Mouse (Mus musculus): Measurements from ENCODE around the gene Tjp1. TPM values are rescaled to one million over a fixed set of nuclear protein-coding genes. Genes with fewer than 3 reads are reported as not detected.

The Tjp1 gene
- polyA plus RNA-seq, 1 experiment from 2014 or later, result 22.3 TPM

DNA sequence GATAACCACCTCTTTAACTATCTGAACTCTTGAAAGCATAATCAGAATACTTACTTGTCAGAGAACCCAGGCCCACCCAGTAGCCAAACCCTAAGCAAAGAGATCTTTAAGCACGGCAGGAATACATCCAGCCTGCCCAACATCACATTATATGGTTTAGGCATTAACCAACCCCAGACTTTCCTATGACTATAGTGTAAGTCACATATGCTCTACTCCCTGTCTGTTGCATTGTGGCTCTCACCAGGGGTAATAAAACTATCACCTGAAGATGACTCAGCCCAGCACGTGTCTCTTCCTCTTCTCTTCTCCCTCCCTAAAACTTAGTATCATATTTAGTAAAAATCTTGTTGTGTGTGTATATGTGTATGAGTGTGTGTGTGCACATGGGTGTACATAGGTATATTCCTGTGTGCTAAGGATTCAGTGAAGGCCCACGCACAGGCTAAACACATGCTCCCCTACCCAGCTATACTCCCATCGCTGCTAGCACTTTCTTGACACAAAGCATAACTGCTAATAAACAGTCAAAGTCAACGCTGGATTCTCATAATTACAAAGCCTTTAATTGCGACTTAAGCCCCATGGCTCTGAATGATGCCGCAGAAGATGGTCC, 139.9 kb downstream of the Tjp1 start:
- no peak overlapping the region for H3K27ac ChIP-seq (replicated peaks; ENCODE audit: low read depth, low read length)
- ATAC-seq (ENCODE audit: low read depth) (no peak), DNase-seq (ENCODE audit: low spot score) (no peak)
- no peaks in the 10 kb centered on the region for H3K27me3 ChIP-seq (replicated peaks; ENCODE audit: control insufficient read depth, insufficient read depth, low read length)
- no peaks in the 10 kb centered on the region for H3K9me3 ChIP-seq (ENCODE audit: control insufficient read depth, low read length)
- no peak overlapping the region for H3K4me2 ChIP-seq (ENCODE audit: low read depth, low read length)
- WGBS, result 76% methylated on average over 7 of the region's 7 CpGs
- no peaks in the 10 kb centered on the region for H3K36me3 ChIP-seq (ENCODE audit: control insufficient read depth, insufficient read depth, low read length)
- H3K4me3 ChIP-seq (ENCODE audit: low read depth, low read length), result no peak overlapping the region
- H3K9ac ChIP-seq (ENCODE audit: low read depth, low read length), result no peak overlapping the region
- H3K4me1 ChIP-seq (ENCODE audit: control insufficient read depth, insufficient read depth, low read length), result no peaks in the 10 kb centered on the region

DNA sequence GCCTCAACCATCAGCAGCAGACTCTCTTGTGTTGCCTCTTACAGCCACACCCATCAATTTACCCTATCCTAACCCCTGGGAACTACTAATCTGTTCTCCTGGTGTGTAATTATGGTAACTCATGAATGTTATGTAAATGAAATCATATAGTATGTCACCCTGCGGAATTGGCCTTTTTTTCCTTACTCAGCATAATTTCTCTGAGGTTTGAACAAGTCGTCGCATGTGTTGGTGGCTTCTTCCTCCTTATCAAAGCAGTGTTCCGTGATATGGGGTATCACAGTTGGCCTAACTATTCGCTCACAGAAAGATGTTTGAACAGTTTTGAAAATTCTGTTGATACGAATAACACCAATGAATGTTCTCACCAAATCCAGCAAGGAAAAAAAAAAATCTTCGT, 142.8 kb downstream of the Tjp1 start:
- no peak overlapping the region for H3K27ac ChIP-seq (replicated peaks; ENCODE audit: low read depth, low read length)
- DNase-seq (ENCODE audit: low spot score) (peak; percentile 43), ATAC-seq (ENCODE audit: low read depth) (no peak)
- H3K4me2 ChIP-seq (ENCODE audit: low read depth, low read length), result no peak overlapping the region
- 86% methylated on average over 7 of the region's 7 CpGs for WGBS
- peaks cover 6% of the 10 kb centered on the region; the same call in 1 of the 2 replicates for H3K4me1 ChIP-seq (ENCODE audit: control insufficient read depth, insufficient read depth, low read length)
- no peak overlapping the region for H3K9ac ChIP-seq (ENCODE audit: low read depth, low read length)
- no peak overlapping the region for H3K4me3 ChIP-seq (ENCODE audit: low read depth, low read length)
- H3K27me3 ChIP-seq (replicated peaks; ENCODE audit: control insufficient read depth, insufficient read depth, low read length), result no peaks in the 10 kb centered on the region
- no peaks in the 10 kb centered on the region for H3K36me3 ChIP-seq (ENCODE audit: control insufficient read depth, insufficient read depth, low read length)
- H3K9me3 ChIP-seq (ENCODE audit: control insufficient read depth, low read length), result no peaks in the 10 kb centered on the region

DNA sequence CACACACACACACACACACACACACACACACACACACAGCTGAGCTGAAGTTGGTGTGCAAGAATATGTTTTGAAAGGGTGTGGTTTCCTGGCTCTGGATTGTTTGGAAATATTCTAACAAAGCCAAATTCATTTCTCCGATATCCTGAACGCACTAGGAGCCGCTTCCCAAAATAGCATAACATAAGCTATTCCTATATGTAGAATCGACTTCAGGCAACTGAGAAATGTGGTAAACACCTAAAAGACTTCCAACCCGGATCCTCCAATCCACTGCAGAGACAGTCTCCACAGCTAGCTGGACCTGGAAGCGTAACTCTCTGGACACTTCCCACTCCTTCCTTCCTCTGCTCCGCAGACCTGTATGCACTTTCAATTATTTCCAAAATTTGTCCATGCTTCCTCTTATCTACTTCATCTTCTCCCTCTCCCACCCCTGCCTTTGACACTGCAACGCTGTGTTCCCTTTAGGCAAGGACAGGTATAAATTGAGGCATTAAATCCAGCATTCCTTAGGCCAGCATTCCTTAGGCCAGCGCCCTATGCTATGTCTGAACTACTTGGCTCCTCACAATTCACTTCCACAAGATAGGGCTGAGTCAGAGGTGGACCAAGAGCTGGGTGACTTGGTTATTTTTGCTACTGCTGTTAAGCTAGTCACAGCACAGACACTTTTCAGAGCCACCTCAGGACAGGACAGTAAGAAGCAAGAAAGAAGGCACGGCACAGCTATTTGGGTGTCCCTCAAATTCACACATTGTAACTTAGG, 144.9 kb downstream of the Tjp1 start:
- H3K9ac ChIP-seq (ENCODE audit: low read depth, low read length), result no peak overlapping the region
- no peaks in the 10 kb centered on the region for H3K27me3 ChIP-seq (replicated peaks; ENCODE audit: control insufficient read depth, insufficient read depth, low read length)
- H3K4me3 ChIP-seq (ENCODE audit: low read depth, low read length), result no peak overlapping the region
- WGBS, result 60% methylated on average over 10 of the region's 10 CpGs
- no peaks in the 10 kb centered on the region for H3K9me3 ChIP-seq (ENCODE audit: control insufficient read depth, low read length)
- no peak for ATAC-seq (ENCODE audit: low read depth)
- peaks cover 6% of the 10 kb centered on the region; the same call in 1 of the 2 replicates for H3K4me1 ChIP-seq (ENCODE audit: control insufficient read depth, insufficient read depth, low read length)
- no peak overlapping the region for H3K4me2 ChIP-seq (ENCODE audit: low read depth, low read length)
- no peaks in the 10 kb centered on the region for H3K36me3 ChIP-seq (ENCODE audit: control insufficient read depth, insufficient read depth, low read length)
- no peak overlapping the region; the same call in 1 of the 2 replicates for H3K27ac ChIP-seq (replicated peaks; ENCODE audit: low read depth, low read length)
- peak; percentile 38 for DNase-seq (ENCODE audit: low spot score)

DNA sequence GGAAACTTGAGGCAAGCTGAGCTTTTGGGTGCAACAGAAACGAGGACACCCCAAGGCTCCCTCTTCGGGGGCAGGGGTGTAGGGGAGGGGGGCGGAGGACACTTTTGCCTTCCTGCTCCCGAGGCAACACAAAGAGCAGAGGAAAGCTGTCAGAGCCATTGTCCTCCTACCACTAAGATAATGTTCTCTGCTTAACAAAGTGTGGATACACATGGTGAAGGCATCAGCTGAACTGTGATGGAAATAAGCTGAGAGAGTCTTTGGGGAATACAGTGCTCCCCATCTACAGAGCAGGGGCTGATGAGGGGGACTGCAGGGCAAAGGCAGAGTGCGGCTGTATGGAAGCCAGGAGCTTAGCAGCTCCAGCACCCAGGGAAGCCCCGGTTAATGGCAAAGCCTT, 145.7 kb downstream of the Tjp1 start:
- no peaks in the 10 kb centered on the region for H3K27me3 ChIP-seq (replicated peaks; ENCODE audit: control insufficient read depth, insufficient read depth, low read length)
- WGBS, result 53% methylated on average over 6 of the region's 6 CpGs
- no peak for ATAC-seq (ENCODE audit: low read depth)
- DNase-seq (ENCODE audit: low spot score), result no peak
- no peak overlapping the region for H3K4me3 ChIP-seq (ENCODE audit: low read depth, low read length)
- no peak overlapping the region for H3K9ac ChIP-seq (ENCODE audit: low read depth, low read length)
- H3K27ac ChIP-seq (replicated peaks; ENCODE audit: low read depth, low read length), result no peak overlapping the region; the same call in 1 of the 2 replicates
- peaks cover 6% of the 10 kb centered on the region; the same call in 1 of the 2 replicates for H3K4me1 ChIP-seq (ENCODE audit: control insufficient read depth, insufficient read depth, low read length)
- H3K4me2 ChIP-seq (ENCODE audit: low read depth, low read length), result no peak overlapping the region
- H3K36me3 ChIP-seq (ENCODE audit: control insufficient read depth, insufficient read depth, low read length), result no peaks in the 10 kb centered on the region
- H3K9me3 ChIP-seq (ENCODE audit: control insufficient read depth, low read length), result no peaks in the 10 kb centered on the region

DNA sequence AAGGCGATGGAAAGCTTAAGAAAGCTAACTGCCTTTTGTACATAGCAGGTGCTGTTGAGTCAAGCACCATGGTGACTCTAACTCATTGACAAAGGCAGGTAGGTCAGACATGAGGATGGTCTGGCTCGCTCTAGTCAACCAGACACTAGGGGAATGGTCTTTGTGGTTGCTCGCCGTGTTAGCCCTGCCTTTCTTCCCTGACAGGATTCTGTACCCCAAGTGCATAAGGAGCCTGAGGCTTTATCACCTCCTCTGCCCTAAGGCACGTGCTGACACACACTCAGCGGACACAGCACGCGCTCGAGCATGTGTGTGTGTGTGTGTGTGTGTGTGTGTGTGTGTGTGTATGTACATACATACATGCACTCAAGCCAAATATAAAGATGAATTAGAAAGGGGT, 146.9 kb downstream of the Tjp1 start:
- H3K4me2 ChIP-seq (ENCODE audit: low read depth, low read length), result no peak overlapping the region
- no peak overlapping the region for H3K9ac ChIP-seq (ENCODE audit: low read depth, low read length)
- DNase-seq (ENCODE audit: low spot score) (no peak), ATAC-seq (ENCODE audit: low read depth) (no peak)
- H3K27me3 ChIP-seq (replicated peaks; ENCODE audit: control insufficient read depth, insufficient read depth, low read length), result no peaks in the 10 kb centered on the region
- H3K27ac ChIP-seq (replicated peaks; ENCODE audit: low read depth, low read length), result no peak overlapping the region
- H3K4me1 ChIP-seq (ENCODE audit: control insufficient read depth, insufficient read depth, low read length), result peaks cover 6% of the 10 kb centered on the region; the same call in 1 of the 2 replicates
- no peak overlapping the region for H3K4me3 ChIP-seq (ENCODE audit: low read depth, low read length)
- no peaks in the 10 kb centered on the region for H3K9me3 ChIP-seq (ENCODE audit: control insufficient read depth, low read length)
- no peaks in the 10 kb centered on the region for H3K36me3 ChIP-seq (ENCODE audit: control insufficient read depth, insufficient read depth, low read length)
- 86% methylated on average over 9 of the region's 9 CpGs for whole genome bisulfite sequencing

DNA sequence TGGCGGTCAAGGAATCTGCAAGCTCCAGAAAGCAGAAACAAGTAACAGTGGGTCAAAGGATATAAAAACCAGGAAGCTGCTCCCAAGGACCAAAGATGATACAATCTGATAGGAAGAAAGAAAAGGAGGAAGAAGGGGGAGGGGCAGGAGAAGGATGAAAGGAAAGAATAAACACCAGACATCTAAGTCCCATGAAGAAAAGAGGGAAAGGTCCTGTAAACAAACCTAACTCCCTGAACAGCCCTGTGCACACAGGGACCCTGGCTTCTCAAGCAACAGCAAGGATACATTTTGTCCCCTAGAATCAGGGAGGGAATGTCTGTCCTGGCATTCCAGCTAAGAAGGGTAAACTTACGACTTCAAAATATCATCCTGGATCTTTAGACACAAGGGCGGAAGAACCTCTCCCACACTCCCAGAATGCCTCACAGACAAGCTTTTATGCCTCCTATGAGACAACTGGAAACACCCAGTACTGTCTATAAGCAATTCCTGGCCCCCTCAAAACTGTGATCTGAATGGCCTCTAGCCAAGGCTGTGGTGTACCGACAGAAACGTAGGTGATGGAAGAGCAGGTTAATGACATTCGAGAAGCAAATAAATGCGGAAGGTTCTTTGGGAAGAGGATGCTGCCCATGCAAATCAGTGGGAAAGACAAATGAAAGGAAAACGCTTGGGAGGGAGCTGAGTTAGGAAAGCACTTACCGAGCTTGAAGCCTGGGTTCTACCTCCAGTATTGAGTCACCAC, 148.6 kb downstream of the Tjp1 start:
- no peak overlapping the region for H3K27ac ChIP-seq (replicated peaks; ENCODE audit: low read depth, low read length)
- H3K4me3 ChIP-seq (ENCODE audit: low read depth, low read length), result no peak overlapping the region

DNA sequence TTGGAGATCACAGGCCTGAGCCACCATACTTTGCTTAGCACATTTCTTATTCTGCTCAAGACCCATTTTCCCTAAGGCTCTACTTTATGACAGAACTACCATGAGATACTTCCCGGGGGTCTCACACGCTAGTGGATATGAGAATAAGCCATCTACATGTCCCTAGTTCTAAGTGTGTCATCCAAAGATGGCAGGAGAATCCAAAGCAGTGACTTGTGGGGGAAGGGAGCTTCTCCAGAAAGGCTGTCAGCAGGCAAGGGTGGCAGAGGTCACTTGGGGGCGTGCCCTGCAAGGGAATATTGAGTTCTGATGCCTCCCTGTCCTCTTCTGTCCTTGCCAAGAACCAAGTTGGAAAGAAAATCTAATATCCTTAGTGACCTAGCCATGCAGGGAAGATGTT, 150.1 kb downstream of the Tjp1 start:
- peaks cover 6% of the 10 kb centered on the region; the same call in 1 of the 2 replicates for H3K4me1 ChIP-seq (ENCODE audit: control insufficient read depth, insufficient read depth, low read length)
- no peak overlapping the region for H3K4me3 ChIP-seq (ENCODE audit: low read depth, low read length)
- H3K27me3 ChIP-seq (replicated peaks; ENCODE audit: control insufficient read depth, insufficient read depth, low read length), result no peaks in the 10 kb centered on the region
- DNase-seq (ENCODE audit: low spot score), result no peak
- H3K9ac ChIP-seq (ENCODE audit: low read depth, low read length), result no peak overlapping the region
- H3K4me2 ChIP-seq (ENCODE audit: low read depth, low read length), result no peak overlapping the region
- H3K9me3 ChIP-seq (ENCODE audit: control insufficient read depth, low read length), result no peaks in the 10 kb centered on the region
- H3K27ac ChIP-seq (replicated peaks; ENCODE audit: low read depth, low read length), result no peak overlapping the region
- 84% methylated on average over 3 of the region's 3 CpGs for WGBS
- no peaks in the 10 kb centered on the region for H3K36me3 ChIP-seq (ENCODE audit: control insufficient read depth, insufficient read depth, low read length)
- ATAC-seq (ENCODE audit: low read depth), result no peak

More for the DNA sequence above, 148.6 kb downstream of the Tjp1 start:
- no peaks in the 10 kb centered on the region for H3K36me3 ChIP-seq (ENCODE audit: control insufficient read depth, insufficient read depth, low read length)
- H3K4me2 ChIP-seq (ENCODE audit: low read depth, low read length), result no peak overlapping the region
- WGBS, result 52% methylated on average over 9 of the region's 9 CpGs
- H3K9ac ChIP-seq (ENCODE audit: low read depth, low read length), result no peak overlapping the region
- peaks cover 6% of the 10 kb centered on the region; the same call in 1 of the 2 replicates for H3K4me1 ChIP-seq (ENCODE audit: control insufficient read depth, insufficient read depth, low read length)
- no peaks in the 10 kb centered on the region for H3K27me3 ChIP-seq (replicated peaks; ENCODE audit: control insufficient read depth, insufficient read depth, low read length)
- no peaks in the 10 kb centered on the region for H3K9me3 ChIP-seq (ENCODE audit: control insufficient read depth, low read length)
- DNase-seq (ENCODE audit: low spot score), result no peak
- no peak for ATAC-seq (ENCODE audit: low read depth)

DNA sequence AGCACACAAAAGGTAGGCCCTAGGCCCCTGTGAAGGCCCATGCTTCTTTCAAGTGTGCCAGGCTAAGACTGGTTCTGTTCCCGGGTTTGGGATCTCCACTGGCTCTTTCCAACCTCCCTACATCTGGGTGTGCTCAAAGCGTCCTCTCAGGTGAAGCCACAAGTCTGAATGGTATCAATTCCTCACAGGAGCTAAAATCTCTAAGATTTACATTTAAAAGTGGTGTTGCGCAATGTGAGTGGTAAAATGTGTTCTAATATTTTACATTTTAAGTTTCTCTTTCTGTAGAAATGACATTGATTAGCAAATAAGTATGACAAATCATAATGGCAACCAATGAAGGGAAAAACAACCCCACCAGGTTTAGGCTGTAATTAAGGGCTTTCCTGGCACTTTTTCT, 152.0 kb downstream of the Tjp1 start:
- ATAC-seq (ENCODE audit: low read depth) (no peak), DNase-seq (ENCODE audit: low spot score) (no peak)
- Histone ChIP-seq H3K9ac (ENCODE audit: low read depth, low read length) (no peak overlapping the region), H3K27ac (replicated peaks; ENCODE audit: low read depth, low read length) (no peak overlapping the region), H3K36me3 (ENCODE audit: control insufficient read depth, insufficient read depth, low read length) (no peaks in the 10 kb centered on the region), H3K4me2 (ENCODE audit: low read depth, low read length) (no peak overlapping the region), H3K9me3 (ENCODE audit: control insufficient read depth, low read length) (no peaks in the 10 kb centered on the region), H3K4me1 (ENCODE audit: control insufficient read depth, insufficient read depth, low read length) (no peaks in the 10 kb centered on the region), H3K4me3 (ENCODE audit: low read depth, low read length) (no peak overlapping the region), H3K27me3 (replicated peaks; ENCODE audit: control insufficient read depth, insufficient read depth, low read length) (no peaks in the 10 kb centered on the region)
- 81% methylated on average over 3 of the region's 3 CpGs for WGBS
